Mouse (Mus musculus): ENCODE results near the gene Olfr826.

DNA sequence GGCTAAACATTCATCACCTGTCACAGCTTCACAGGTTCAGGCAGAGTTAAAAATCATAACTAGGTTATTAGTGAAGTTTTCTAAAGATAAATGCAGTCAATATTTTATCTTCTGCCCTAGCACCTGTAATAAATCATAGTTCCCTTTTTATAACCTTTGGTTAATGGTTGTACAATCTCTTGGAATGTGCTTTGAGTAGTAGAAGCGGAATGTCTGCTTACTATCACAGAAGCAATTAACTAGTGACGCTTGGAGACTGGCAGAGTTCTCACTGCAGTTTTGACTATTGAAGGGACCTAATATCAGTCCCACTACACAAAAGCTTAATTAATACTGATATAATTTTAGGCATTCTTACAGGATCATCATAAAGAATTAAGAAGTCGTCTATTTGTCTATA is 41.0 kb upstream of the Olfr826 start:
- TF ChIP-seq POLR2A (IDR thresholded peaks at IDR 0.05; ENCODE audit: control insufficient read depth in 1 of 2, insufficient read depth in 1 of 2, low read depth in 1 of 2, low read length in 2 of 2, poor library complexity in 1 of 2) (no peak), CTCF (IDR thresholded peaks at IDR 0.05 in 2 of 3, conservative IDR thresholded peaks at IDR 0.05 in 1 of 3; ENCODE audit: control insufficient read depth in 1 of 3, insufficient read depth in 1 of 3, low read depth in 2 of 3, low read length in 3 of 3, poor library complexity in 1 of 3, severe bottlenecking in 1 of 3) (no peak), EP300 (IDR thresholded peaks at IDR 0.05; ENCODE audit: low read depth in 1 of 2, low read length in 2 of 2) (no peak), NRF1 (IDR thresholded peaks at IDR 0.05; ENCODE audit: insufficient read depth, low read depth, low read length, poor library complexity, severe bottlenecking) (no peak), TCF12 (IDR thresholded peaks at IDR 0.05; ENCODE audit: low read depth, low read length) (no peak), ELF1 (IDR thresholded peaks at IDR 0.05; ENCODE audit: low read depth, low read length) (no peak), RCOR1 (IDR thresholded peaks at IDR 0.05; ENCODE audit: low read depth, low read length) (no peak), GATA1 (IDR thresholded peaks at IDR 0.05; ENCODE audit: low read depth, low read length) (no peak), UBTF (IDR thresholded peaks at IDR 0.05; ENCODE audit: borderline replicate concordance, insufficient read depth, low read depth, low read length) (no peak), RAD21 (IDR thresholded peaks at IDR 0.05; ENCODE audit: low read depth, low read length) (no peak)
